Mouse (Mus musculus): ENCODE results near the gene Neurod1.

DNA sequence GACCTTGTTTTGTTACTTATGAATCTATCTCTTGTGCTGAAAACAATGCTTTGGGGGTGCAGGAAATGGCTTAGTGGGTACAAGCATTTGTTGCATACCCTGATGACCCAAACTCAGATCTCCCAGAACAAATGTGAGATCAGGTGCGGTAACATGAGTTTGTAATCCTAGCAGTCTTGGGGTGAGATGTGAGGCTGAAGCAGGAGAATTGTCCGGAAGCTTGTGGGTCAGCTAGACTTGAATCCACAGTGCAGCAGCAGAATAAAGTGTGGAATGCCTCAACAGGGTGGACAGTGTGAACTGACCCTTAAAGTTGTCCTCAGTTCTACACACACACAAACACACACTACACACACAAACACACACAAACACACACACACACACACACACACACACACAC lies 14.3 kb downstream of the Neurod1 start:
- TF ChIP-seq CTCF (conservative IDR thresholded peaks at IDR 0.05; ENCODE audit: insufficient read depth, insufficient read length, low read depth, low read length) (no peak), POLR2A (IDR thresholded peaks at IDR 0.05; ENCODE audit: low read depth, low read length) (no peak)
